Comparison of ENCODE assay signal across 9 mouse cellular contexts in genomic region chr2:65238964-65239570, GRCm38 (mm10). TPM values are rescaled to one million over a fixed set of nuclear protein-coding genes. Genes with fewer than 3 reads are reported as not detected.
DNase-seq lines count a peak whose midpoint lies in the region; ATAC-seq lines count a peak whose summit lies in the region.
"Had no signal": no experiment of that assay in that cellular context is flagged by ENCODE, and none has a peak within 500 bp of the region (broad histone marks: within the 10 kb centered on the region; RNA-seq: fewer than 3 reads in every experiment).

Gene Cobll1, minus strand, starts transcription at chr2:65239403.

- peak within 1 kb of the TSS; percentile 91 for H3K4me2 ChIP-seq in liver, embryonic 11.5 days
- H3K4me2 ChIP-seq in neural tube, embryonic 12.5 days (replicated peaks), result peak within 1 kb of the TSS; percentile 99

- H3K4me1 ChIP-seq in liver, embryonic 11.5 days (replicated peaks; ENCODE audit: control insufficient read depth, insufficient read depth, low read length), result peaks cover 2% of the 10 kb centered on the region; the same call in 1 of the 2 replicates
- peaks cover 4% of the 10 kb centered on the region; the same call in 1 of the 2 replicates for H3K4me1 ChIP-seq in neural tube, embryonic 12.5 days

- intact Hi-C loops in heart, postnatal 36 days (cut with DNase I), result loop anchor here (1.0 to 5.0 kb wide), 5 partner anchors 50 to 217 kb away; partner anchors contain the start of gene Grb14

- H3K4me3 ChIP-seq in liver, embryonic 11.5 days (ENCODE audit: low read depth, low read length), result peak within 1 kb of the TSS; percentile 65
- peak within 1 kb of the TSS; percentile 70 for H3K4me3 ChIP-seq in neural tube, embryonic 12.5 days

- H3K27ac ChIP-seq in liver, embryonic 11.5 days (ENCODE audit: low read depth, low read length), result peak within 1 kb of the TSS; percentile 76
- no peak within 1 kb of the TSS for H3K27ac ChIP-seq in neural tube, embryonic 12.5 days

- H3K36me3 ChIP-seq in liver, embryonic 11.5 days (ENCODE audit: control insufficient read depth, insufficient read depth, low read length), result no peaks in the 10 kb centered on the region
- no peaks in the 10 kb centered on the region for H3K36me3 ChIP-seq in neural tube, embryonic 12.5 days
- H3K36me3 ChIP-seq: G1E had no signal

- peak within 1 kb of the TSS; percentile 68 for H3K9ac ChIP-seq in liver, embryonic 11.5 days (ENCODE audit: low read depth, low read length)
- H3K9ac ChIP-seq in neural tube, embryonic 12.5 days, result peak within 1 kb of the TSS; percentile 70

- peak; percentile 13 for DNase-seq in cerebellum, adult 9-11 months
- DNase-seq in cerebellum, adult 11 months, result no peak
- DNase-seq in CD4-positive, CD25-positive, alpha-beta regulatory T cell, adult 2 months (ENCODE audit: low read depth, low spot score), result peak; percentile 62
- DNase-seq in embryo, embryonic 9.5 days (ENCODE audit: extremely low spot score), result peak; percentile 77
- peak in 1 of 2 experiments; percentile 50 for DNase-seq in heart, postnatal 36 days
- DNase-seq in liver, embryonic 11.5 days (ENCODE audit: low spot score), result no peak
- no peak for DNase-seq in right cerebral cortex, postnatal 14 days

- WGBS in liver, embryonic 11.5 days, result under 1% methylated on average over 37 of the region's 37 CpGs
- under 1% methylated on average over 37 of the region's 37 CpGs for whole genome bisulfite sequencing in neural tube, embryonic 12.5 days

- peak; percentile 70 for ATAC-seq in liver, embryonic 11.5 days (replicated peaks; ENCODE audit: low FRiP score)
- peak; percentile 82 for ATAC-seq in neural tube, embryonic 12.5 days (ENCODE audit: low FRiP score, low read depth)

- H3K27me3 ChIP-seq in liver, embryonic 11.5 days (replicated peaks; ENCODE audit: control insufficient read depth, insufficient read depth, low read length), result peaks cover 28% of the 10 kb centered on the region
- peaks cover 6% of the 10 kb centered on the region; the same call in 1 of the 2 replicates for H3K27me3 ChIP-seq in neural tube, embryonic 12.5 days (replicated peaks)

- H3K9me3 ChIP-seq in liver, embryonic 11.5 days (ENCODE audit: control insufficient read depth, low read length), result no peaks in the 10 kb centered on the region
- no peaks in the 10 kb centered on the region for H3K9me3 ChIP-seq in neural tube, embryonic 12.5 days

RNA-seq across cellular contexts. Expression of gene Cobll1, which starts in this region (rescaled TPM):
- total RNA-seq in heart, postnatal 36 days (2021), result 10 to 100 TPM; 66.8 to 78.2 TPM
- 5.8 and 6.4 TPM in 2 replicates for polyA plus RNA-seq in liver, embryonic 11.5 days (2014; fragmentation: Nextera tagmentation; extraction: Ambion mirVana)
- 2.2 and 3.0 TPM in 2 replicates for polyA plus RNA-seq in neural tube, embryonic 12.5 days (2016; fragmentation: Nextera tagmentation; extraction: Ambion mirVana)
- polyA plus RNA-seq: G1E had no signal

Comparison
In these comparisons a context has a peak if more than half of its experiments do, and no peak if none do; other contexts are left out.
1. DNase-seq: peak in cerebellum, adult 9-11 months (single experiment), CD4-positive, CD25-positive, alpha-beta regulatory T cell, adult 2 months (single experiment) and embryo, embryonic 9.5 days (single experiment); none in cerebellum, adult 11 months (single experiment), liver, embryonic 11.5 days (single experiment) and right cerebral cortex, postnatal 14 days (single experiment).